Mouse (Mus musculus) megakaryocyte, embryonic 14.5 days (primary cell): ENCODE results near the gene Glul. TPM values are rescaled to one million over a fixed set of nuclear protein-coding genes. Genes with fewer than 3 reads are reported as not detected.
"Not testable (repeated sequence)": the region's sequence is repeated elsewhere in the genome, so short reads cannot be mapped to it uniquely, and the experiment has no call there.

Experiments used
- H3K27me3 ChIP-seq: replicated peaks from 2 replicates; pipeline ENCODE3; 2012; ENCODE audit warnings: inconsistent platforms
- H3K36me3 ChIP-seq: replicated peaks from 2 replicates; pipeline ENCODE3; 2012; ENCODE audit warnings: low read length, inconsistent platforms, mixed read lengths
- H3K4me1 ChIP-seq: 2 replicates; pipeline ENCODE4 v1.6.1; 2012; ENCODE audit warnings: inconsistent platforms
- H3K4me3 ChIP-seq: replicated peaks from 2 replicates; pipeline ENCODE3; 2012; ENCODE audit warnings: moderate library complexity, mild to moderate bottlenecking, inconsistent platforms
- H3K9me3 ChIP-seq: 2 replicates; pipeline ENCODE4 v1.6.1; 2012; ENCODE audit warnings: inconsistent platforms
- FLI1 ChIP-seq: IDR thresholded peaks from 2 replicates; pipeline ENCODE4 v1.6.1; 2012; ENCODE audit warnings: low read length, inconsistent platforms, mixed read lengths
- GATA1 ChIP-seq: IDR thresholded peaks from 3 replicates; pipeline ENCODE4 v1.6.1; 2012; ENCODE audit warnings: mixed read lengths, low read length, inconsistent platforms, borderline replicate concordance
- polyA plus RNA-seq: library from polyadenylated mRNA; stranded (reverse); fragments of >175 nt; gene quantifications from 2 replicates; pipeline ENCODE4 v1.2.3, GENCODE M21; 2012; ENCODE audit warnings: low replicate concordance; ENCODE audit not compliant: insufficient read depth

The Glul gene
- 15.1 and 68.1 TPM in 2 replicates for polyA plus RNA-seq

DNA sequence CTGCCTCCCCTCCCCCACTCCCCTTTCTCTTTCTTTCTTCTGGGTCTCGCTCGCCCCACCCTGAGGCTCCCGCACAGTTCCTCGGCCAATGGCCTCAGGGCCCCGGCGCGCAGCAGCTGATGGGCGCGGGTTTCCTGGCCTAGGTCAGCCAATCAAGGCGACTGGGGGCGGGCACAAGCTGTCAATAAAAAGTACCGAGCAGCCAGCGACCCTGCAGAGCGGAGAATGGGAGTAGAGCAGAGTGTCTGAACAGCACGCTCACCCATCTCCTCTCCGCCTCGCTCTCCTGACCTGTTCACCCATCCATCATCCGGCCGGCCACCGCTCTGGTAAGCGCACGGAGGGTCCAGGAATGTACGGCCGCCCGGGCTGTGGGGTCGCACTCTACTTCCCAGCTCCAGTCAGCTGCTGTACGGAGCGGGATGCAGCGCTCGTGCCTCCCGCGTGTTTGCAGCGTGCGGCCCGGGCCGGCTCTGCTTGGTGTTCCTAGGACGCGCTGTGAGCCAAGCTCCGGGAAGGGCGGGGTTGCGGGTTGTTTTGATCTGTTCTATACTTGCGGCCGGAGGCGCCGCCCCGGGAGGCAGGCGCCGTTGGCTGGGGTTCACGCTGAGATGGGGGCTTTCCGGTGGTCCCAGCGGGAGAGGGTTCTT is at the start of gene Glul, which contains the start of gene Teddm2:
Gene Glul (plus strand): TSS at position 214 of the 650 bp plus-strand sequence.
Gene Teddm2 (minus strand): TSS at position 498 of the 650 bp plus-strand sequence.
- Histone ChIP-seq H3K27me3 (peaks cover 41% of the 10 kb centered on the region), H3K9me3 (no peaks in the 10 kb centered on the region), H3K4me3 (peak within 1 kb of the TSS; percentile 100), H3K36me3 (peaks cover 28% of the 10 kb centered on the region), H3K4me1 (peaks cover 32% of the 10 kb centered on the region)
- no peak for TF ChIP-seq FLI1

DNA sequence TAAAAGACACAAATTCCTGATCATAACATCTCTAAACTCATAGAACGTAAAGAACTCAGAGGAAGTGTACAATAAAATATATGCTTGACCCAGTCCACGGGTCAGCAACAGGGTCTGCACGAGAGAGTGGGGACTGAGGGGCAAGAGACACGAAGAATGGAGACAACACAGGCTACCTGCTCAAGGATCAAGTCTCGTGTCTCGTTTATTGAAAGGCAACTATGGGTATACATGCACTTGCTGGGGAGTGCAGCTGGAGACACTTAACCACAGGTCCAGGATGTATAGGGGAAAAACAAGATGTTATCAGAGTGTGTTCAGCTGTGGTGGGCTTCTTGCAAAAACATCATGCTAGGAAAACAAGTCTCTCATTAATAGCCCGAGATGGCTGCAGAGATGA is 47.0 kb upstream of the Glul start:
- not testable (repeated sequence) for H3K36me3 ChIP-seq, H3K27me3 ChIP-seq, H3K4me1 ChIP-seq, H3K9me3 ChIP-seq, H3K4me3 ChIP-seq

DNA sequence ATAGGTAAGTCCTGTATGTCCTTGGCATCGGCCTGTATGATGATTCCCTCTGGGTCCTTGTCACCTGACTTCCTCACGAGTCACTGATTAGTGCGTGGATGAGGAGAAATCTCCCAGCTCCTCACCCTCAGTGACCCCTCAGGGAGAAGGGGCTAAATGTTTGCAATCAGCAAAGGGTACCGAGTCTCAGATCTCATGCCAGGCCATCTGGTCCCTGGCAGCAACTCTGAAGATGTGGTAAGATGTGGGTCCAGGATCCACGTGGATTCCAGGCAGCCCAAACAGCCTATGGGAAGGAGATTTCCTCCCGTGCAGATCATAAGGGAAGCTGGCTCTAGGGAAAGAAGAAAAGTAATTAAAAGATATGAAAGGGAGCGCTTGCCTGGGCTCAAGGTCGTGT is 43.8 kb upstream of the Glul start:
- H3K27me3 ChIP-seq = peaks cover 2% of the 10 kb centered on the region
- H3K36me3 ChIP-seq = no peaks in the 10 kb centered on the region
- no peak for TF ChIP-seq FLI1
- no peak for TF ChIP-seq GATA1
- no peaks in the 10 kb centered on the region for H3K9me3 ChIP-seq
- no peak overlapping the region for H3K4me3 ChIP-seq
- no peaks in the 10 kb centered on the region for H3K4me1 ChIP-seq

DNA sequence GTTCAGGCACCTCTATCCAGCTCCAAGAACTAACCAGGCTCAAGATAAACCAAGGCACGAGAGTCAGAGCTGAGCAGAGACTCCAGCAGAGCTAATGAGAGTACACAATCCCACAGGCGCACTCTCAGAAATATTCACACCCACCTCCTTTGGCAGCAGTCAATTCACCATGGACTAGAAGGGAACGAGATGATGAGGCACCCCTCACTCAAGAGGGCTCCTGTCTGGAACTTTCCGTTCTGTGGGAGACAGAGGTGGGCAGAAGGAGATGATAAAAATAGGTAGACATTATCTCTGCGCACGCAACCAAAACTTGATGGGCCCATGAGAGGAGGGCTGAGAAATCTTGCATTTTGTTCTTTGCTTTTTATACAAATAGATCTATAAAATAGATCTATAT is 25.7 kb upstream of the Glul start, which contains the start of gene Teddm1b:
Gene Teddm1b (plus strand): TSS at position 301 of the 400 bp plus-strand sequence.
- no peaks in the 10 kb centered on the region for H3K4me1 ChIP-seq
- H3K27me3 ChIP-seq = no peaks in the 10 kb centered on the region
- H3K9me3 ChIP-seq = no peaks in the 10 kb centered on the region
- no peak within 1 kb of the TSS for H3K4me3 ChIP-seq
- TF ChIP-seq GATA1 (no peak), FLI1 (no peak)
- no peaks in the 10 kb centered on the region for H3K36me3 ChIP-seq

- not testable (repeated sequence) for H3K9me3 ChIP-seq, H3K27me3 ChIP-seq, H3K4me3 ChIP-seq, H3K36me3 ChIP-seq, H3K4me1 ChIP-seq
Measured at GRCm38 (mm10) chr1:153880391-153880790, 19.4 kb upstream of the Glul start.

GRCm38 (mm10) chr1:153886024-153886633 is 13.6 kb upstream of the Glul start:
- Histone ChIP-seq H3K36me3 (no peaks in the 10 kb centered on the region), H3K9me3 (no peaks in the 10 kb centered on the region), H3K27me3 (peaks cover 14% of the 10 kb centered on the region), H3K4me3 (no peak overlapping the region), H3K4me1 (peaks cover 3% of the 10 kb centered on the region; the same call in 1 of the 2 replicates)
- TF ChIP-seq FLI1 (no peak), GATA1 (no peak)

GRCm38 (mm10) chr1:153890121-153890520 is 9.6 kb upstream of the Glul start:
- H3K36me3 ChIP-seq = no peaks in the 10 kb centered on the region
- peaks cover 16% of the 10 kb centered on the region for H3K4me1 ChIP-seq
- peaks cover 35% of the 10 kb centered on the region for H3K27me3 ChIP-seq
- H3K4me3 ChIP-seq = no peak overlapping the region
- TF ChIP-seq FLI1 (no peak), GATA1 (no peak)
- H3K9me3 ChIP-seq = no peaks in the 10 kb centered on the region

GRCm38 (mm10) chr1:153891442-153891841 is 8.3 kb upstream of the Glul start, which contains the start of gene Teddm1a:
Gene Teddm1a, plus strand, starts transcription at chr1:153891742.
- no peaks in the 10 kb centered on the region for H3K36me3 ChIP-seq
- H3K4me3 ChIP-seq = no peak within 1 kb of the TSS
- peaks cover 39% of the 10 kb centered on the region for H3K27me3 ChIP-seq
- no peaks in the 10 kb centered on the region for H3K9me3 ChIP-seq
- TF ChIP-seq GATA1 = no peak
- no peak for TF ChIP-seq FLI1
- H3K4me1 ChIP-seq = peaks cover 16% of the 10 kb centered on the region

GRCm38 (mm10) chr1:153893746-153894145 is 6.0 kb upstream of the Glul start:
- H3K36me3 ChIP-seq = no peaks in the 10 kb centered on the region
- no peaks in the 10 kb centered on the region for H3K9me3 ChIP-seq
- TF ChIP-seq FLI1 (no peak), GATA1 (no peak)
- H3K4me3 ChIP-seq = no peak overlapping the region
- peaks cover 61% of the 10 kb centered on the region for H3K27me3 ChIP-seq
- H3K4me1 ChIP-seq = peaks cover 22% of the 10 kb centered on the region

DNA sequence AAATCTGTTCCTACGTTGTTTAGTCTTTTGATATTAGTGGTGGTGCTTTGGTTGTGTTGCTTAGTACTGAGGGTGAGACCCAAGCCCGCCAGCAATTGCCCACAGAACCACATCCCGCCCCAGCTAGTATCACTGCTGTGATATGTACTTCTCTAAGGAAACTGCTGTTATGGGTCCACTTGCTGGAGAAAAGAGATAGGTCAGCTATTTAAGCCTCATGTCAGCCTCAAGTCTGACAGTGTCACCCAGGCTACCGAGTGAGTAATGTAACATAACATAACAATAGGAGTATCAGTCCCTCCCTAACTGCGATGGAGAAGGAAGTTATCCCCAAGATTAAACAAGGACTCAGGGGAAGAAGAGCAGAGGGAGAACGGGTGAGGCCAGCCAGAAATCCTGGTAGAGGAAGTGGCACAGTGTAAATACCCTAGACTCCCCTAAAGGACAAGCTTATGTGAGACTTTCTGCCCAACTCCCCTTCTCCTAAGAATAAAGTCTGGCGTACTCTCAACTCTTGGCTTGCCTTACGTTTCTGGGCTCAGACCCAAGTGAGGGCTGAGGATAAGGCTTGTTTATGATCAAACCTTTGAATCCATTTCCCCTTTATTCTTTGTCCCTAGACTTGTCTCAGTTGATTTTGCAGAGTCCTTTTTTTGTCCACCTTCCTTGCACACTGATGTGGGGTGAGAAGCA is 5.4 kb upstream of the Glul start:
- H3K36me3 ChIP-seq = no peaks in the 10 kb centered on the region
- TF ChIP-seq FLI1 (no peak), GATA1 (no peak)
- H3K9me3 ChIP-seq = no peaks in the 10 kb centered on the region
- no peak overlapping the region for H3K4me3 ChIP-seq
- H3K4me1 ChIP-seq = peaks cover 28% of the 10 kb centered on the region
- H3K27me3 ChIP-seq = peaks cover 67% of the 10 kb centered on the region
